Mouse (Mus musculus) myocyte (in vitro differentiated cells): ENCODE data around the gene Pbx3.

Experiments used
- CEBPB ChIP-seq: IDR thresholded peaks from 2 replicates; pipeline ENCODE4 v1.6.1; 2011; ENCODE audit warnings: mild to moderate bottlenecking, moderate library complexity; ENCODE audit not compliant: poor library complexity, insufficient read depth, severe bottlenecking
- E2F4 ChIP-seq: IDR thresholded peaks from one replicate; pipeline ENCODE4 v1.6.1; 2011; ENCODE audit warnings: mild to moderate bottlenecking, control low read depth, moderate library complexity; ENCODE audit not compliant: insufficient read depth
- MAX ChIP-seq: IDR thresholded peaks from one replicate; pipeline ENCODE4 v1.6.1; 2011; ENCODE audit warnings: low read depth, mild to moderate bottlenecking, control low read depth
- MYOD1 ChIP-seq, 3 experiments: IDR thresholded peaks; one replicate each; pipeline ENCODE4 v1.6.1; 2011; ENCODE audit warnings: control low read depth in 2 of 3, low read depth in 2 of 3, mild to moderate bottlenecking in 2 of 3, moderate library complexity in 1 of 3; ENCODE audit not compliant: insufficient read length in 2 of 3, control insufficient read depth in 1 of 3
- MYOG ChIP-seq, 3 experiments: IDR thresholded peaks; one replicate each; pipeline ENCODE4 v1.6.1; 2011; ENCODE audit warnings: control low read depth in 2 of 3, low read depth in 2 of 3, mild to moderate bottlenecking in 2 of 3; ENCODE audit not compliant: insufficient read length in 2 of 3, control insufficient read depth in 1 of 3, insufficient read depth in 1 of 3
- POLR2A ChIP-seq: IDR thresholded peaks from one replicate; pipeline ENCODE4 v1.6.1; 2011; ENCODE audit warnings: low read depth, mild to moderate bottlenecking, control low read depth, moderate library complexity; ENCODE audit not compliant: insufficient read length
- POLR2AphosphoS2 ChIP-seq: IDR thresholded peaks from one replicate; pipeline ENCODE4 v1.6.1; 2011; ENCODE audit warnings: low read depth, control low read depth; ENCODE audit not compliant: insufficient read length
- REST ChIP-seq: IDR thresholded peaks from one replicate; pipeline ENCODE4 v1.6.1; 2011; ENCODE audit warnings: mild to moderate bottlenecking, control low read depth, moderate library complexity; ENCODE audit not compliant: insufficient read depth, insufficient read length
- SRF ChIP-seq: IDR thresholded peaks from one replicate; pipeline ENCODE4 v1.6.1; 2011; ENCODE audit warnings: low read depth; ENCODE audit not compliant: control insufficient read depth, insufficient read length
- TCF12 ChIP-seq: IDR thresholded peaks from one replicate; pipeline ENCODE4 v1.6.1; 2011; ENCODE audit warnings: mild to moderate bottlenecking, control low read depth; ENCODE audit not compliant: poor library complexity, insufficient read depth, severe bottlenecking
- TCF3 ChIP-seq: IDR thresholded peaks from one replicate; pipeline ENCODE4 v1.6.1; 2011; ENCODE audit warnings: low read depth, control low read depth; ENCODE audit not compliant: insufficient read length
- USF1 ChIP-seq: IDR thresholded peaks from one replicate; pipeline ENCODE4 v1.6.1; 2011; ENCODE audit warnings: low read depth, mild to moderate bottlenecking, control low read depth, moderate library complexity

GRCm38 (mm10) chr2:34355801-34356211, 17.1 kb downstream of the Pbx3 start:
- TF ChIP-seq CEBPB: no peak
- no peak for TF ChIP-seq USF1
- no peak for TF ChIP-seq TCF12
- TF ChIP-seq MAX: no peak
- TF ChIP-seq REST: no peak
- TF ChIP-seq POLR2A: no peak
- no peak for TF ChIP-seq E2F4
- TF ChIP-seq MYOG (IDR thresholded peaks at IDR 0.05; ENCODE audit: control insufficient read depth in 1 of 3, insufficient read depth in 1 of 3, insufficient read length in 2 of 3, low read depth in 2 of 3): no peak
- no peak for TF ChIP-seq MYOD1 (IDR thresholded peaks at IDR 0.05; ENCODE audit: control insufficient read depth in 1 of 3, insufficient read length in 2 of 3, low read depth in 2 of 3)
- no peak for TF ChIP-seq SRF
- no peak for TF ChIP-seq POLR2AphosphoS2
- no peak for TF ChIP-seq TCF3
